Mouse (Mus musculus): Measurements from ENCODE around the gene Isl1. TPM values are rescaled to one million over a fixed set of nuclear protein-coding genes. Genes with fewer than 3 reads are reported as not detected.
A peak's percentile ranks its signal among the peaks of the same experiment; 100 is the strongest.

Isl1 gene
- polyA plus RNA-seq, 1 experiment from 2014 or later = 3.6 TPM

- Histone ChIP-seq H3K4me3 (no peak overlapping the region), H3K4me1 (peaks cover 10% of the 10 kb centered on the region; the same call in 1 of the 2 replicates), H3K27me3 (peaks cover 91% of the 10 kb centered on the region), H3K9ac (no peak overlapping the region), H3K4me2 (peak overlapping the region; percentile 23), H3K27ac (no peak overlapping the region), H3K9me3 (no peaks in the 10 kb centered on the region), H3K36me3 (no peaks in the 10 kb centered on the region)
- no peak for ATAC-seq (ENCODE audit: borderline replicate concordance, extremely low read depth, low FRiP score, low TSS enrichment)
- 9% methylated on average over 25 of the region's 25 CpGs for WGBS
Observed at GRCm38 (mm10) chr13:116304713-116305470, 4.6 kb downstream of the Isl1 start.

DNA sequence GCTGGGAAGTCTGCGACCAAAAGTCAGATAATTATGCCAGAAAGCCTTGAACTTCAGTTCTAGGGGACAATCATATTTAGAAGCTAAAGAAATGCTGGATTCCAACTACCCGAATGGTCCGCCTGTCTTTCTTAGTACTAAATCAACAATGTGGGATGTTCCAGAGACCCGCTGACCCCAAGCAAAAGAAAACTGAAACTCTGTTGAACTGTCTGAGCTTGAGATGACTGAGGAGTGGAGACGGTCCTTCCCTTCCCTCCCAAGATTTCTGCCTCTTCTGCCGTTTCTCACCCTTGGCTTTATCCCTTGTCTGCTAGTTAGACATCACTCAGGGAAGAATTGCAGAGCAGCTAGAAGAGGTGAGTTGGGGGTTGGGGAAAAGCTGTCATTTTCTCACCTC is 5.7 kb downstream of the Isl1 start:
- H3K4me1 ChIP-seq = 0 out of 2 replicates have a peak, but pooled peaks cover 6% of the 10 kb centered on the region
- H3K4me2 ChIP-seq = no peak overlapping the region
- H3K9me3 ChIP-seq = no peaks in the 10 kb centered on the region
- 29% methylated on average over 6 of the region's 6 CpGs for WGBS
- H3K27me3 ChIP-seq = peaks cover 90% of the 10 kb centered on the region
- H3K9ac ChIP-seq = no peak overlapping the region
- no peak overlapping the region for H3K4me3 ChIP-seq
- H3K27ac ChIP-seq = no peak overlapping the region
- H3K36me3 ChIP-seq = no peaks in the 10 kb centered on the region
- ATAC-seq (ENCODE audit: borderline replicate concordance, extremely low read depth, low FRiP score, low TSS enrichment) = no peak

DNA sequence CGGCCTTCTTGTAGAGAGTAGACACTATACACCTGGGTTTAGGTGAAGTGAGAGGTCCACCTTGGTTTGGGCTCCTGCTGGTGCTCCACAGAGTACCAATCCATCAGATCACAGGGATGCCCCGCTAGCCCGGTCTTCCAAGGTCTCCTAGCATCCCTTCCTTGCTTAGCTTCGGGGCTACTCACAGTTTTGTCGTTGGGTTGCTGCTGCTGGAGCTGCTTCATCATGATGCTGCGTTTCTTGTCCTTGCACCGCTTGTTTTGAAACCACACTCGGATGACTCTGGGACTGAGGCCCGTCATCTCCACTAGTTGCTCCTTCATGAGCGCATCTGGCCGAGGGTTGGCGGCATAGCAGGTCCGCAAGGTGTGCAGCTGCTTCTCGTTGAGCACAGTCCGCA is 6.6 kb downstream of the Isl1 start:
- H3K9ac ChIP-seq = no peak overlapping the region
- H3K4me2 ChIP-seq = no peak overlapping the region
- H3K4me3 ChIP-seq = no peak overlapping the region
- H3K36me3 ChIP-seq = no peaks in the 10 kb centered on the region
- 52% methylated on average over 15 of the region's 15 CpGs for WGBS
- 0 out of 2 replicates have a peak, but pooled peaks cover 6% of the 10 kb centered on the region for H3K4me1 ChIP-seq
- H3K27ac ChIP-seq = no peak overlapping the region
- peaks cover 87% of the 10 kb centered on the region for H3K27me3 ChIP-seq
- no peaks in the 10 kb centered on the region for H3K9me3 ChIP-seq
- ATAC-seq (ENCODE audit: borderline replicate concordance, extremely low read depth, low FRiP score, low TSS enrichment) = no peak

GRCm38 (mm10) chr13:116301706-116302105 is 7.8 kb downstream of the Isl1 start:
- Histone ChIP-seq H3K9me3 (no peaks in the 10 kb centered on the region), H3K27ac (no peak overlapping the region), H3K36me3 (no peaks in the 10 kb centered on the region), H3K9ac (no peak overlapping the region), H3K4me2 (no peak overlapping the region), H3K4me1 (peaks cover 11% of the 10 kb centered on the region; the same call in 1 of the 2 replicates), H3K27me3 (peaks cover 91% of the 10 kb centered on the region), H3K4me3 (no peak overlapping the region)
- WGBS = 40% methylated on average over 3 of the region's 3 CpGs
- no peak for ATAC-seq (ENCODE audit: borderline replicate concordance, extremely low read depth, low FRiP score, low TSS enrichment)

DNA sequence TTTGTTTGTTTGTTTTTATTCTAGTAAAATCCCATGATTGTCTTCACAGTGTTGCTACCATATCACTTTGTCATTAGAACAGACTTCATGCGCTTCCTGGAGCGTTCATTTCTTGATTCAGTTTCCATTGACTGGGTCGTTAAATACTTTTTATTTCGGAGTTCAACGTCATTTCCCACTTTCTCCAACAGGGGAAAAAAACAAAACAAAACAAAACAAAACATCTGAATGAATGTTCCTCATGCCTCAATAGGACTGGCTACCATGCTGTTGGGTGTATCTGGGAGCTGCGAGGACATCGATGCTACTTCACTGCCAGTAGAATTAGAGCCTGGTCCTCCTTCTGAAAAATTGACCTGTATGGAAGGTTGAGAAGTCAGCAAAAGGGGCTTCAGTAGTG is 10.2 kb downstream of the Isl1 start:
- Histone ChIP-seq H3K27me3 (peaks cover 91% of the 10 kb centered on the region), H3K4me2 (no peak overlapping the region), H3K4me1 (peaks cover 7% of the 10 kb centered on the region), H3K9ac (no peak overlapping the region), H3K4me3 (no peak overlapping the region), H3K36me3 (no peaks in the 10 kb centered on the region), H3K9me3 (no peaks in the 10 kb centered on the region), H3K27ac (no peak overlapping the region)
- ATAC-seq (ENCODE audit: borderline replicate concordance, extremely low read depth, low FRiP score, low TSS enrichment) = no peak
- WGBS = 60% methylated on average over 7 of the region's 7 CpGs

DNA sequence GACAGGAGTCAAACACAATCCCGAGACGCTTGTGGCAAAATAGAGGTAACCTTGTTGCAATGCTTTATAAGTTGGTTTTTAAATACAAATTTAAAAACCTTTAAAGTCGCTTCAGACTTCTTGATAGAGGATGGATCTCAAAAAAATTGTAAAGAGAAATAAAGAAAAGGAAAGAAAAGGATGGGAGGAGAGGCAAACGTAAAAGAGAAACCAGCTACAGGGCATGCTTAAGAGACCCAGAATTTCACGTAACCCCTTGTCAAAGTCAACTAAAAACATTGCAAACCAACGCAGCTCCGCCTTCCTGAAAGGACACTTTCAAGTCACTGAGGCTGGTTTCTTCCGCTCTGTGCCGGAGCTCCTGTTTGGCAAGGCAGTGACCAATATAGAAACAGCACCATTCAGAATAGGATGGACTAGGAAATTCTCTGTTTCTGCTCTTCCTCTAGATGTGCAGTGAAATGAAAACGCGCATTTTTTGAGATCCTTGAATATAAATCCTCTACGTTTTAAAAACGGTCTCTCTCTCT is 10.8 kb downstream of the Isl1 start:
- ATAC-seq (ENCODE audit: borderline replicate concordance, extremely low read depth, low FRiP score, low TSS enrichment) = no peak
- H3K27me3 ChIP-seq = peaks cover 91% of the 10 kb centered on the region
- H3K36me3 ChIP-seq = no peaks in the 10 kb centered on the region
- H3K27ac ChIP-seq = no peak overlapping the region
- H3K4me2 ChIP-seq = no peak overlapping the region
- H3K4me3 ChIP-seq = no peak overlapping the region
- H3K9ac ChIP-seq = no peak overlapping the region
- peaks cover 11% of the 10 kb centered on the region for H3K4me1 ChIP-seq
- WGBS = 48% methylated on average over 13 of the region's 13 CpGs
- no peaks in the 10 kb centered on the region for H3K9me3 ChIP-seq

DNA sequence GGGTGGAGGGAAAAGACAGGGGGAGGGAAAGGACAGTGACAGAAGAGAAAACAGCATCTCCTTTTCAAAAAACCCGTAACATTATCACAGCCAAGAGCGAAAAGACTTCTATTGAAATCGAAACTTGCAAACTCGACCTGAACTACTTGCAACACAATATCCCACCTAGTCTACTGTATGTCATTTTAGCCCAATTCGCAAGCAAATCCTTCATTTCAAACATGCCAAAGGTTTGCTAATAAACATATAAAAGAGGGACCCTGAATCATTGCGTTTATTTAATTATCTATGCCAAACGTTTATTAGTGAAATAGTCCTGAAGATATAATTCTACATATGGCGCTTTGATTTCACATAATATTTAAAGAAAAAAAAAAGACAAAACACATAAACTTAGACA is 11.5 kb downstream of the Isl1 start:
- WGBS = 22% methylated on average over 8 of the region's 8 CpGs
- peaks cover 90% of the 10 kb centered on the region for H3K27me3 ChIP-seq
- H3K4me3 ChIP-seq = peak overlapping the region; percentile 27
- H3K27ac ChIP-seq = no peak overlapping the region
- H3K4me1 ChIP-seq = peaks cover 11% of the 10 kb centered on the region
- H3K9ac ChIP-seq = no peak overlapping the region
- H3K36me3 ChIP-seq = no peaks in the 10 kb centered on the region
- no peak for ATAC-seq (ENCODE audit: borderline replicate concordance, extremely low read depth, low FRiP score, low TSS enrichment)
- no peaks in the 10 kb centered on the region for H3K9me3 ChIP-seq
- peak overlapping the region; percentile 56 for H3K4me2 ChIP-seq

DNA sequence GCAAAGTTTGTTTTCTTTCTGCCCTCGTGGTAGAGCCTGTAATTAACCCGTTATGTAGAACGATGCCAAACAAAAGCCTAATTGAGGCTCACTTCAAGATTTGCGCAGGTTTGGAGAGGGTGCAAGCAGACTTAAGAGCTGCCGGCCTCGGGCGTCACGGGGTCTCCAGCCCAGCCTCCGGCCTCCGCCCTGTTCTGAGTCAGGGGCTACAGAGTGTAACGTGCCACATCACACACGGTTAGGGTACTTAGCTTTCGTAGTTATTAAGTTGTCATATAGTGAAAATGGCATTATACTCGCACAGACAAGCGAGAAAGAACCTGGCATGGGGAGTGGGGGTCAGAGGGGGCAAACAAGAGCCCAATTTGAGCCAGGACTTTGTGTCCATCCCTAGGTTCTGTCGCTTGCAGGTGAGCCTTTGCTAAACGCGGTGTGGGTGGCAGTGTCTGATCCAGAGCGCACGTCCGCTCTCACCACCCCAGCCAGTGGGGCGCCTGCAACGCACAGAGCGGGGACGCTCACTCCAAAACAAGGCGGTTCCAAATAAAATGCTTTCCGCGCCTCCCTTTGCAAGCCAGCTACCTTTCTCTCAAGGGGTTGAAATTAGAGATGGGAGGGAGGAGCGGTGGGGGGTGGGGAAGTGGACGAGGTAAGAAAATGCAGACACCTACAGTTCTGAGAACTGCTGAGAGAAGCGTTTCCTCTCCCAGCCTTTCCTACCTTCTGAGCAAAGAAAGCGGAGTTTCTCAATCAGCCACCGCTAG is 12.3 kb downstream of the Isl1 start:
- Histone ChIP-seq H3K27ac (no peak overlapping the region), H3K27me3 (peaks cover 89% of the 10 kb centered on the region), H3K36me3 (no peaks in the 10 kb centered on the region), H3K9ac (no peak overlapping the region), H3K9me3 (no peaks in the 10 kb centered on the region), H3K4me3 (peak overlapping the region; percentile 27), H3K4me2 (peak overlapping the region; percentile 56), H3K4me1 (peaks cover 11% of the 10 kb centered on the region)
- 4% methylated on average over 33 of the region's 33 CpGs for WGBS
- ATAC-seq (ENCODE audit: borderline replicate concordance, extremely low read depth, low FRiP score, low TSS enrichment) = peak; percentile 50; the same call in 1 of the 2 replicates

DNA sequence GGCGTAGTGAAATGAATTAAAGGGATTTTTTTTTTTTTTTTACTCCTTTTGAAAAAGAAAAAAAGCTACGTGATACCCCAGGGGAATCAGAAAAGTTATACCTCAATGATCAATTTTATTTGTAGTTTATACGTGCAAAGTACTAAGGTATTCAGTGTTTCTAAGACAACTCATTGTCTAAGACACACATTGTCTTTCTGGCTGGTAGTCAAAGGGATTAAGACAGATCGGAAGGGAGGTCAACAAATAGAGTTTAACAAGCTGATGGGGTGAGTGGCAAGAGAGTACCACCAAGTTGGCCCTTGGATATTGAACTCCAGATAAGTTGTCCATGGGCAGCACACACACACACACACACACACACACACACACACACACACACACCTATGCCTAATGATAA is 14.1 kb downstream of the Isl1 start:
- ATAC-seq (ENCODE audit: borderline replicate concordance, extremely low read depth, low FRiP score, low TSS enrichment) = no peak
- Histone ChIP-seq H3K36me3 (no peaks in the 10 kb centered on the region), H3K4me1 (peaks cover 11% of the 10 kb centered on the region), H3K4me2 (no peak overlapping the region), H3K9me3 (no peaks in the 10 kb centered on the region), H3K27ac (no peak overlapping the region), H3K27me3 (peaks cover 73% of the 10 kb centered on the region), H3K4me3 (no peak overlapping the region), H3K9ac (no peak overlapping the region)
- 55% methylated on average over 4 of the region's 4 CpGs for whole genome bisulfite sequencing

- ATAC-seq (ENCODE audit: borderline replicate concordance, extremely low read depth, low FRiP score, low TSS enrichment) = no peak
- H3K27me3 ChIP-seq = peaks cover 67% of the 10 kb centered on the region
- no peak overlapping the region for H3K4me3 ChIP-seq
- no peaks in the 10 kb centered on the region for H3K9me3 ChIP-seq
- H3K4me2 ChIP-seq = no peak overlapping the region
- 27% methylated on average over 6 of the region's 6 CpGs for WGBS
- H3K4me1 ChIP-seq = peaks cover 11% of the 10 kb centered on the region
- H3K27ac ChIP-seq = no peak overlapping the region
- no peak overlapping the region for H3K9ac ChIP-seq
- H3K36me3 ChIP-seq = no peaks in the 10 kb centered on the region
Observed at GRCm38 (mm10) chr13:116294734-116295133, 14.8 kb downstream of the Isl1 start.

DNA sequence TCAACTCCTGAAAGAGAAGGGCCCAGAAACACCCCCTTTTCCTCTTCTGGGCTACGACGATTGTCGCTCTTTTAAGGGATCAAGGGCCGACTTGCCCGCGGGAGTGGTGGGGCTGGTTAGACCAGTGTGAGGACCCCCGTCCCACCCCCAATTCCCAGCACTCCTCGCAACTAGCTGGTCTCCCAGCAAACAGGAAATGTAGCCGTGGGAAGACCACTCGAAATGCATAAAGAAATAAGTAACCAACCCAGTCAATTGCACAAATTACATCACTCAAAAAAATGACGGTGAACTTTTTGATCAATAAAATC is 15.4 kb downstream of the Isl1 start:
- Histone ChIP-seq H3K9ac (no peak overlapping the region), H3K4me1 (peaks cover 11% of the 10 kb centered on the region), H3K27me3 (peaks cover 60% of the 10 kb centered on the region), H3K36me3 (no peaks in the 10 kb centered on the region), H3K4me2 (peak overlapping the region; percentile 52), H3K27ac (no peak overlapping the region), H3K9me3 (no peaks in the 10 kb centered on the region), H3K4me3 (peak overlapping the region; percentile 21)
- ATAC-seq (ENCODE audit: borderline replicate concordance, extremely low read depth, low FRiP score, low TSS enrichment) = no peak; the same call in 1 of the 2 replicates
- 0% methylated on average over 11 of the region's 11 CpGs for WGBS
